20 mouse cellular contexts compared by ENCODE assay signal in genomic region chr10:39947195-39947594, GRCm38 (mm10). TPM values are rescaled to one million over a fixed set of nuclear protein-coding genes. Genes with fewer than 3 reads are reported as not detected.
"Had no signal": no experiment of that assay in that cellular context is flagged by ENCODE, and none has a peak within 500 bp of the region (broad histone marks: within the 10 kb centered on the region; RNA-seq: fewer than 3 reads in every experiment).

No protein-coding gene starts in this region.

RNA-seq across cellular contexts. Expression of gene Mfsd4b3, which starts 12.8 kb away (rescaled TPM):
- polyA plus RNA-seq: cortical plate, adult 2 months; embryonic facial prominence, embryonic 10.5 days; erythroblast, embryonic 14.5 days; forebrain, embryonic 10.5 days; forebrain, embryonic 12.5 days; forebrain, embryonic 13.5 days; forebrain, embryonic 16.5 days; forebrain, postnatal 0 days; frontal cortex, adult 2 months had no signal

RNA-seq across cellular contexts. Expression of gene Mfsd4b2, which starts 20.5 kb away (rescaled TPM):
- polyA plus RNA-seq: cortical plate, adult 2 months; embryonic facial prominence, embryonic 10.5 days; embryonic facial prominence, embryonic 11.5 days; embryonic facial prominence, embryonic 13.5 days; embryonic facial prominence, embryonic 14.5 days; embryonic facial prominence, embryonic 15.5 days; erythroblast, embryonic 14.5 days; forebrain, embryonic 10.5 days; forebrain, embryonic 11.5 days; forebrain, embryonic 12.5 days; forebrain, embryonic 13.5 days; forebrain, embryonic 14.5 days; forebrain, embryonic 15.5 days; forebrain, embryonic 16.5 days; forebrain, postnatal 0 days; frontal cortex, adult 2 months; heart, adult 2 months; heart, embryonic 10.5 days; heart, embryonic 11.5 days; heart, embryonic 12.5 days had no signal

RNA-seq across cellular contexts. Expression of gene Mfsd4b5, which starts 39.3 kb away (rescaled TPM):
- polyA plus RNA-seq: embryonic facial prominence, embryonic 10.5 days; embryonic facial prominence, embryonic 11.5 days; erythroblast, embryonic 14.5 days; forebrain, embryonic 10.5 days; forebrain, embryonic 11.5 days; forebrain, embryonic 12.5 days; forebrain, embryonic 13.5 days; forebrain, embryonic 14.5 days; forebrain, embryonic 15.5 days; forebrain, embryonic 16.5 days; forebrain, postnatal 0 days; heart, embryonic 11.5 days had no signal

RNA-seq across cellular contexts. Expression of gene Mfsd4b4, which starts 48.2 kb away (rescaled TPM):
- polyA plus RNA-seq: erythroblast, embryonic 14.5 days had no signal
